Mouse (Mus musculus): ENCODE data around the gene Mecp2. TPM values are rescaled to one million over a fixed set of nuclear protein-coding genes. Genes with fewer than 3 reads are reported as not detected.
"Not testable (repeated sequence)": the region's sequence is repeated elsewhere in the genome, so short reads cannot be mapped to it uniquely, and the experiment has no call there.

Gene Mecp2
- 10.5 and 10.6 TPM in 2 replicates for polyA plus RNA-seq (2015; fragmentation: Nextera tagmentation; extraction: Ambion mirVana)

- not testable (repeated sequence) for H3K4me2 ChIP-seq (ENCODE audit: low read depth, low read length); ATAC-seq (ENCODE audit: insufficient read depth, low FRiP score); H3K27me3 ChIP-seq (ENCODE audit: control insufficient read depth, insufficient read depth, low read length); H3K9me3 ChIP-seq (replicated peaks; ENCODE audit: control insufficient read depth, low read length); H3K9ac ChIP-seq (ENCODE audit: low read length); H3K27ac ChIP-seq (ENCODE audit: low read length); H3K4me1 ChIP-seq (ENCODE audit: control insufficient read depth, insufficient read depth, low read length); H3K36me3 ChIP-seq (ENCODE audit: control insufficient read depth, insufficient read depth, low read length); H3K4me3 ChIP-seq (replicated peaks; ENCODE audit: low read length)
- 33% methylated on average over 1 of the region's 1 CpGs for WGBS
Measured at GRCm38 (mm10) chrX:74135263-74135662, at the start of gene Mecp2. TSS of gene Mecp2 (minus strand) at chrX:74135363.

GRCm38 (mm10) chrX:74176959-74177358, 41.8 kb upstream of the Mecp2 start, which contains the start of gene Tktl1:
TSS of gene Tktl1 (plus strand) at chrX:74177259.
- no peak within 1 kb of the TSS for H3K9ac ChIP-seq (ENCODE audit: low read length)
- ATAC-seq (ENCODE audit: insufficient read depth, low FRiP score) = no peak
- H3K4me1 ChIP-seq (ENCODE audit: control insufficient read depth, insufficient read depth, low read length) = no peaks in the 10 kb centered on the region
- 0 out of 2 replicates have a peak, but pooled peaks cover 2% of the 10 kb centered on the region for H3K9me3 ChIP-seq (replicated peaks; ENCODE audit: control insufficient read depth, low read length)
- no peak within 1 kb of the TSS for H3K4me2 ChIP-seq (ENCODE audit: low read depth, low read length)
- H3K27ac ChIP-seq (ENCODE audit: low read length) = no peak within 1 kb of the TSS
- no peaks in the 10 kb centered on the region for H3K27me3 ChIP-seq (ENCODE audit: control insufficient read depth, insufficient read depth, low read length)
- H3K4me3 ChIP-seq (replicated peaks; ENCODE audit: low read length) = no peak within 1 kb of the TSS
- H3K36me3 ChIP-seq (ENCODE audit: control insufficient read depth, insufficient read depth, low read length) = no peaks in the 10 kb centered on the region
- WGBS = 86% methylated on average over 17 of the region's 17 CpGs

DNA sequence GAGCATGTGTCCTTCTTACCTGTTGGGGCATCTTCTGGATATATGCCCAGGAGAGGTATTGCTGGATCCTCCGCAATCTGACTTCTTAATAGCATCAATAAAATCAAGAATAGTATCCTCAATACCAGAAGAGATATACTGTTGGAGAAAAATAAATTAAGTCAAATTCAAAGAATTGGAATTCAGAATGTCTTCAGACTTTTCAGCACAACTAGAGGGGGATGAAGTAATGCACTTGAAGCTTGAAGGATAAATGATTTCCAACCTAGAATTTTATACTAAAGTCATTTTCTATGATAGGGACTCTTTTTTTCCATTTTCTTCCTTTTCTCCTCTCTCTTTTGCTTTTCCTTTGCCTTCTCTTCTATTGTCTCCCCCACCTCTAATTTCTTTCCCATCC, 32.6 kb upstream of the Mecp2 start, which contains the start of gene Tex28:
Tex28 (minus strand) TSS at position 101 of the 400 bp plus-strand sequence.
- 88% methylated on average over 1 of the region's 1 CpGs for WGBS
- Histone ChIP-seq H3K4me3 (replicated peaks; ENCODE audit: low read length) (no peak within 1 kb of the TSS), H3K36me3 (ENCODE audit: control insufficient read depth, insufficient read depth, low read length) (no peaks in the 10 kb centered on the region)

DNA sequence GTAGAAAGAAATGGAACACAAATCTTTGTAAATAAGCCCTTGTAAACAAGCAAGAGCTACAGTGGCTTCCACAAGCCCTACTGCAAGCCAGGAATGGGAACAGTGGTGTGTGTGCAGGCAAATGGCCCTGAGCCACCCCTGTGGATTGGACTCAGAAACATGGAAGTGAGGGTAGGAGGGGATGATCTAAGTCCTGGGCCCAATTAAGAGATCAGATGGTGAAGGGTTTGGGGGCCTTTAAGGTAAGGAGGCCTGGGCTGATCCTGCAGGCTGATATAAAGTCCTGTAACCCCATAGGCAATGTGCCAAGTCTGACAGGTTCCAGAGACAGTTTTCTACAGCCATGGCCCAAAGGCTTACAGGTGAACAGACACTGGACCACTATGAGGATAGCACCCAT, 8.0 kb downstream of the Mecp2 start, which contains the start of gene Opn1mw:
Opn1mw (plus strand) TSS at position 301 of the 400 bp plus-strand sequence.
- Histone ChIP-seq H3K27me3 (ENCODE audit: control insufficient read depth, insufficient read depth, low read length) (peaks cover 13% of the 10 kb centered on the region; the same call in 1 of the 2 replicates), H3K4me3 (replicated peaks; ENCODE audit: low read length) (no peak within 1 kb of the TSS), H3K36me3 (ENCODE audit: control insufficient read depth, insufficient read depth, low read length) (no peaks in the 10 kb centered on the region), H3K4me1 (ENCODE audit: control insufficient read depth, insufficient read depth, low read length) (no peaks in the 10 kb centered on the region), H3K9me3 (replicated peaks; ENCODE audit: control insufficient read depth, low read length) (no peaks in the 10 kb centered on the region), H3K9ac (ENCODE audit: low read length) (no peak within 1 kb of the TSS), H3K4me2 (ENCODE audit: low read depth, low read length) (no peak within 1 kb of the TSS), H3K27ac (ENCODE audit: low read length) (no peak within 1 kb of the TSS)
- no peak for ATAC-seq (ENCODE audit: insufficient read depth, low FRiP score)

More for the DNA sequence above, 32.6 kb upstream of the Mecp2 start, which contains the start of gene Tex28:
- no peak within 1 kb of the TSS for H3K9ac ChIP-seq (ENCODE audit: low read length)
- no peaks in the 10 kb centered on the region for H3K4me1 ChIP-seq (ENCODE audit: control insufficient read depth, insufficient read depth, low read length)
- no peak for ATAC-seq (ENCODE audit: insufficient read depth, low FRiP score)
- no peaks in the 10 kb centered on the region for H3K27me3 ChIP-seq (ENCODE audit: control insufficient read depth, insufficient read depth, low read length)
- no peaks in the 10 kb centered on the region for H3K9me3 ChIP-seq (replicated peaks; ENCODE audit: control insufficient read depth, low read length)
- no peak within 1 kb of the TSS for H3K27ac ChIP-seq (ENCODE audit: low read length)
- no peak within 1 kb of the TSS for H3K4me2 ChIP-seq (ENCODE audit: low read depth, low read length)

GRCm38 (mm10) chrX:74124975-74125374, 10.2 kb downstream of the Mecp2 start:
- no peak overlapping the region for H3K4me3 ChIP-seq (replicated peaks; ENCODE audit: low read length)
- 56% methylated on average over 2 of the region's 2 CpGs for WGBS

DNA sequence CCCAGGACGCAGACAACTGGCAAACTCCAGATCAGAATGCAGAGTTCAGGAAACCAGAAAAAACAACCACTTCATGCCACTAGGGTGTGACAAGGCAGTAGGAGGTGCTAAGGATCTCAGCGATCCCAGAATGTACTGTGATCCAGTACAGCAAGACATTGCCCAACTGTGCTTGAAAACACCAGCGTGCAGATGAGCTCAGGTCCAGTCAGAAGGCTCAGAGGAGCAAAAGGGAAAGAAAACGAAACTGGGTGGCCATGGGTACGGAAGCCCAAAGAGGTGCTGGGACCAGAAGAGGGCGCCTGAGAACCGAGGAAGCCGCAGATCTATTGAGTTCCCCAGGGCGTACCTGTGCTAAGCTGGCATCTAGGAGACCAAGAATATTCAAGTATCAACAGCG, 19.7 kb downstream of the Mecp2 start:
- H3K27me3 ChIP-seq (ENCODE audit: control insufficient read depth, insufficient read depth, low read length) = no peaks in the 10 kb centered on the region; the same call in 1 of the 2 replicates
- H3K27ac ChIP-seq (ENCODE audit: low read length) = no peak overlapping the region; the same call in 1 of the 2 replicates
- peak overlapping the region; percentile 63 for H3K9ac ChIP-seq (ENCODE audit: low read length)
- WGBS = 20% methylated on average over 10 of the region's 10 CpGs
- H3K36me3 ChIP-seq (ENCODE audit: control insufficient read depth, insufficient read depth, low read length) = no peaks in the 10 kb centered on the region
- ATAC-seq (ENCODE audit: insufficient read depth, low FRiP score) = peak; percentile 72; the same call in 1 of the 2 replicates
- H3K4me2 ChIP-seq (ENCODE audit: low read depth, low read length) = peak overlapping the region; percentile 47
- no peaks in the 10 kb centered on the region for H3K4me1 ChIP-seq (ENCODE audit: control insufficient read depth, insufficient read depth, low read length)
- peak overlapping the region; percentile 41 for H3K4me3 ChIP-seq (replicated peaks; ENCODE audit: low read length)
- H3K9me3 ChIP-seq (replicated peaks; ENCODE audit: control insufficient read depth, low read length) = no peaks in the 10 kb centered on the region

More at GRCm38 (mm10) chrX:74124975-74125374, 10.2 kb downstream of the Mecp2 start:
- H3K27ac ChIP-seq (ENCODE audit: low read length) = no peak overlapping the region
- no peaks in the 10 kb centered on the region for H3K36me3 ChIP-seq (ENCODE audit: control insufficient read depth, insufficient read depth, low read length)
- no peak overlapping the region for H3K9ac ChIP-seq (ENCODE audit: low read length)
- no peaks in the 10 kb centered on the region for H3K9me3 ChIP-seq (replicated peaks; ENCODE audit: control insufficient read depth, low read length)
- H3K27me3 ChIP-seq (ENCODE audit: control insufficient read depth, insufficient read depth, low read length) = peaks cover 13% of the 10 kb centered on the region; the same call in 1 of the 2 replicates
- no peak for ATAC-seq (ENCODE audit: insufficient read depth, low FRiP score)
- no peaks in the 10 kb centered on the region for H3K4me1 ChIP-seq (ENCODE audit: control insufficient read depth, insufficient read depth, low read length)
- no peak overlapping the region for H3K4me2 ChIP-seq (ENCODE audit: low read depth, low read length)

- Histone ChIP-seq H3K27ac (ENCODE audit: low read length) (no peak overlapping the region), H3K9ac (ENCODE audit: low read length) (no peak overlapping the region), H3K9me3 (replicated peaks; ENCODE audit: control insufficient read depth, low read length) (no peaks in the 10 kb centered on the region), H3K36me3 (ENCODE audit: control insufficient read depth, insufficient read depth, low read length) (no peaks in the 10 kb centered on the region), H3K27me3 (ENCODE audit: control insufficient read depth, insufficient read depth, low read length) (no peaks in the 10 kb centered on the region; the same call in 1 of the 2 replicates), H3K4me1 (ENCODE audit: control insufficient read depth, insufficient read depth, low read length) (no peaks in the 10 kb centered on the region), H3K4me2 (ENCODE audit: low read depth, low read length) (no peak overlapping the region), H3K4me3 (replicated peaks; ENCODE audit: low read length) (no peak overlapping the region)
- ATAC-seq (ENCODE audit: insufficient read depth, low FRiP score) = no peak
Measured at GRCm38 (mm10) chrX:74114036-74114435, 21.1 kb downstream of the Mecp2 start.

- Histone ChIP-seq H3K36me3 (ENCODE audit: control insufficient read depth, insufficient read depth, low read length) (no peaks in the 10 kb centered on the region), H3K9me3 (replicated peaks; ENCODE audit: control insufficient read depth, low read length) (no peaks in the 10 kb centered on the region), H3K27me3 (ENCODE audit: control insufficient read depth, insufficient read depth, low read length) (no peaks in the 10 kb centered on the region; the same call in 1 of the 2 replicates), H3K4me3 (replicated peaks; ENCODE audit: low read length) (no peak overlapping the region), H3K9ac (ENCODE audit: low read length) (no peak overlapping the region), H3K4me2 (ENCODE audit: low read depth, low read length) (no peak overlapping the region), H3K27ac (ENCODE audit: low read length) (no peak overlapping the region), H3K4me1 (ENCODE audit: control insufficient read depth, insufficient read depth, low read length) (no peaks in the 10 kb centered on the region)
- 44% methylated on average over 3 of the region's 3 CpGs for WGBS
- ATAC-seq (ENCODE audit: insufficient read depth, low FRiP score) = no peak
Measured at GRCm38 (mm10) chrX:74108747-74109146, 26.4 kb downstream of the Mecp2 start.

GRCm38 (mm10) chrX:74105916-74106315, 29.2 kb downstream of the Mecp2 start:
- WGBS = 52% methylated on average over 2 of the region's 2 CpGs
- H3K36me3 ChIP-seq (ENCODE audit: control insufficient read depth, insufficient read depth, low read length) = no peaks in the 10 kb centered on the region
- no peaks in the 10 kb centered on the region for H3K4me1 ChIP-seq (ENCODE audit: control insufficient read depth, insufficient read depth, low read length)
- H3K4me3 ChIP-seq (replicated peaks; ENCODE audit: low read length) = no peak overlapping the region
- no peaks in the 10 kb centered on the region; the same call in 1 of the 2 replicates for H3K27me3 ChIP-seq (ENCODE audit: control insufficient read depth, insufficient read depth, low read length)
- H3K9ac ChIP-seq (ENCODE audit: low read length) = no peak overlapping the region
- no peak overlapping the region for H3K27ac ChIP-seq (ENCODE audit: low read length)
- no peak overlapping the region for H3K4me2 ChIP-seq (ENCODE audit: low read depth, low read length)
- H3K9me3 ChIP-seq (replicated peaks; ENCODE audit: control insufficient read depth, low read length) = no peaks in the 10 kb centered on the region
- no peak for ATAC-seq (ENCODE audit: insufficient read depth, low FRiP score)
